Mouse (Mus musculus): ENCODE measurements at regions not wholly inside any gene's neighbourhood (a gene's known extent, or its start where the extent isn't known, plus 50 kb on each side); places are given as distances from the start of the nearest gene placed in this dataset.

GRCm38 (mm10) chr9:115465326-115465725, 155.1 kb upstream of the Stt3b start:
- Histone ChIP-seq H3K4me1 (ENCODE audit: control insufficient read depth, insufficient read depth, low read length) (no peaks in the 10 kb centered on the region), H3K27ac (ENCODE audit: low read depth, low read length) (no peak overlapping the region), H3K27me3 (ENCODE audit: control insufficient read depth, insufficient read depth, low read length) (no peaks in the 10 kb centered on the region), H3K36me3 (ENCODE audit: control insufficient read depth, insufficient read depth, low read length) (no peaks in the 10 kb centered on the region), H3K4me3 (ENCODE audit: low read depth, low read length) (no peak overlapping the region), H3K9me3 (replicated peaks; ENCODE audit: control insufficient read depth, low read length) (no peaks in the 10 kb centered on the region), H3K9ac (ENCODE audit: low read depth, low read length) (no peak overlapping the region), H3K4me2 (no peak overlapping the region)
- ATAC-seq (replicated peaks; ENCODE audit: insufficient number of reproducible peaks, low FRiP score, low TSS enrichment), result no peak
- WGBS (ENCODE audit: insufficient replicate concordance), result 84% methylated on average over 10 of the region's 10 CpGs

GRCm38 (mm10) chr9:115468641-115469040, 158.4 kb upstream of the Stt3b start:
- no peaks in the 10 kb centered on the region for H3K9me3 ChIP-seq (replicated peaks; ENCODE audit: control insufficient read depth, low read length)
- ATAC-seq (replicated peaks; ENCODE audit: insufficient number of reproducible peaks, low FRiP score, low TSS enrichment), result no peak
- no peaks in the 10 kb centered on the region for H3K36me3 ChIP-seq (ENCODE audit: control insufficient read depth, insufficient read depth, low read length)
- no peak overlapping the region for H3K9ac ChIP-seq (ENCODE audit: low read depth, low read length)
- no peak overlapping the region for H3K4me2 ChIP-seq
- H3K4me1 ChIP-seq (ENCODE audit: control insufficient read depth, insufficient read depth, low read length), result no peaks in the 10 kb centered on the region
- 86% methylated on average over 2 of the region's 2 CpGs for WGBS (ENCODE audit: insufficient replicate concordance)
- no peak overlapping the region for H3K27ac ChIP-seq (ENCODE audit: low read depth, low read length)
- H3K4me3 ChIP-seq (ENCODE audit: low read depth, low read length), result no peak overlapping the region
- no peaks in the 10 kb centered on the region for H3K27me3 ChIP-seq (ENCODE audit: control insufficient read depth, insufficient read depth, low read length)

- WGBS (ENCODE audit: insufficient replicate concordance), result 86% methylated on average over 6 of the region's 6 CpGs
- no peak for ATAC-seq (replicated peaks; ENCODE audit: insufficient number of reproducible peaks, low FRiP score, low TSS enrichment)
Observed at GRCm38 (mm10) chr9:115471582-115471981, 161.4 kb upstream of the Stt3b start.

GRCm38 (mm10) chr9:115473037-115473436, 162.8 kb upstream of the Stt3b start:
- Histone ChIP-seq H3K27ac (ENCODE audit: low read depth, low read length) (no peak overlapping the region), H3K27me3 (ENCODE audit: control insufficient read depth, insufficient read depth, low read length) (no peaks in the 10 kb centered on the region), H3K4me3 (ENCODE audit: low read depth, low read length) (no peak overlapping the region), H3K4me2 (no peak overlapping the region), H3K36me3 (ENCODE audit: control insufficient read depth, insufficient read depth, low read length) (no peaks in the 10 kb centered on the region), H3K9ac (ENCODE audit: low read depth, low read length) (no peak overlapping the region), H3K9me3 (replicated peaks; ENCODE audit: control insufficient read depth, low read length) (no peaks in the 10 kb centered on the region; the same call in 1 of the 2 replicates), H3K4me1 (ENCODE audit: control insufficient read depth, insufficient read depth, low read length) (no peaks in the 10 kb centered on the region)
- WGBS (ENCODE audit: insufficient replicate concordance), result 76% methylated on average over 3 of the region's 3 CpGs
- ATAC-seq (replicated peaks; ENCODE audit: insufficient number of reproducible peaks, low FRiP score, low TSS enrichment), result no peak

More at GRCm38 (mm10) chr9:115471582-115471981, 161.4 kb upstream of the Stt3b start:
- no peak overlapping the region for H3K9ac ChIP-seq (ENCODE audit: low read depth, low read length)
- no peaks in the 10 kb centered on the region for H3K27me3 ChIP-seq (ENCODE audit: control insufficient read depth, insufficient read depth, low read length)
- no peaks in the 10 kb centered on the region for H3K36me3 ChIP-seq (ENCODE audit: control insufficient read depth, insufficient read depth, low read length)
- H3K4me1 ChIP-seq (ENCODE audit: control insufficient read depth, insufficient read depth, low read length), result no peaks in the 10 kb centered on the region
- no peak overlapping the region for H3K4me2 ChIP-seq
- H3K9me3 ChIP-seq (replicated peaks; ENCODE audit: control insufficient read depth, low read length), result no peaks in the 10 kb centered on the region; the same call in 1 of the 2 replicates
- H3K4me3 ChIP-seq (ENCODE audit: low read depth, low read length), result no peak overlapping the region
- no peak overlapping the region for H3K27ac ChIP-seq (ENCODE audit: low read depth, low read length)

GRCm38 (mm10) chr9:115473847-115474246, 163.6 kb upstream of the Stt3b start:
- Histone ChIP-seq H3K9me3 (replicated peaks; ENCODE audit: control insufficient read depth, low read length) (no peaks in the 10 kb centered on the region; the same call in 1 of the 2 replicates), H3K4me3 (ENCODE audit: low read depth, low read length) (no peak overlapping the region), H3K36me3 (ENCODE audit: control insufficient read depth, insufficient read depth, low read length) (no peaks in the 10 kb centered on the region), H3K27ac (ENCODE audit: low read depth, low read length) (no peak overlapping the region), H3K27me3 (ENCODE audit: control insufficient read depth, insufficient read depth, low read length) (no peaks in the 10 kb centered on the region), H3K4me2 (no peak overlapping the region), H3K9ac (ENCODE audit: low read depth, low read length) (no peak overlapping the region), H3K4me1 (ENCODE audit: control insufficient read depth, insufficient read depth, low read length) (peaks cover 2% of the 10 kb centered on the region; the same call in 1 of the 2 replicates)
- no peak for ATAC-seq (replicated peaks; ENCODE audit: insufficient number of reproducible peaks, low FRiP score, low TSS enrichment)
- 78% methylated on average over 5 of the region's 5 CpGs for WGBS (ENCODE audit: insufficient replicate concordance)

- Histone ChIP-seq H3K9ac (ENCODE audit: low read depth, low read length) (no peak overlapping the region), H3K4me3 (ENCODE audit: low read depth, low read length) (no peak overlapping the region), H3K27me3 (ENCODE audit: control insufficient read depth, insufficient read depth, low read length) (no peaks in the 10 kb centered on the region), H3K4me2 (no peak overlapping the region), H3K36me3 (ENCODE audit: control insufficient read depth, insufficient read depth, low read length) (no peaks in the 10 kb centered on the region), H3K9me3 (replicated peaks; ENCODE audit: control insufficient read depth, low read length) (no peaks in the 10 kb centered on the region; the same call in 1 of the 2 replicates), H3K4me1 (ENCODE audit: control insufficient read depth, insufficient read depth, low read length) (peaks cover 4% of the 10 kb centered on the region), H3K27ac (ENCODE audit: low read depth, low read length) (no peak overlapping the region)
- WGBS (ENCODE audit: insufficient replicate concordance), result 84% methylated on average over 8 of the region's 8 CpGs
- ATAC-seq (replicated peaks; ENCODE audit: insufficient number of reproducible peaks, low FRiP score, low TSS enrichment), result no peak
Observed at GRCm38 (mm10) chr9:115474342-115474741, 164.1 kb upstream of the Stt3b start.

GRCm38 (mm10) chr9:115476205-115476604, 166.0 kb upstream of the Stt3b start:
- Histone ChIP-seq H3K4me2 (no peak overlapping the region), H3K36me3 (ENCODE audit: control insufficient read depth, insufficient read depth, low read length) (no peaks in the 10 kb centered on the region), H3K9ac (ENCODE audit: low read depth, low read length) (no peak overlapping the region), H3K27me3 (ENCODE audit: control insufficient read depth, insufficient read depth, low read length) (no peaks in the 10 kb centered on the region), H3K9me3 (replicated peaks; ENCODE audit: control insufficient read depth, low read length) (no peaks in the 10 kb centered on the region; the same call in 1 of the 2 replicates), H3K4me1 (ENCODE audit: control insufficient read depth, insufficient read depth, low read length) (peaks cover 7% of the 10 kb centered on the region), H3K4me3 (ENCODE audit: low read depth, low read length) (no peak overlapping the region), H3K27ac (ENCODE audit: low read depth, low read length) (no peak overlapping the region)
- ATAC-seq (replicated peaks; ENCODE audit: insufficient number of reproducible peaks, low FRiP score, low TSS enrichment), result no peak
- 72% methylated on average over 17 of the region's 17 CpGs for WGBS (ENCODE audit: insufficient replicate concordance)

- H3K4me2 ChIP-seq, result no peak overlapping the region
- H3K36me3 ChIP-seq (ENCODE audit: control insufficient read depth, insufficient read depth, low read length), result no peaks in the 10 kb centered on the region
- H3K4me3 ChIP-seq (ENCODE audit: low read depth, low read length), result no peak overlapping the region
- H3K9me3 ChIP-seq (replicated peaks; ENCODE audit: control insufficient read depth, low read length), result no peaks in the 10 kb centered on the region; the same call in 1 of the 2 replicates
- no peaks in the 10 kb centered on the region for H3K27me3 ChIP-seq (ENCODE audit: control insufficient read depth, insufficient read depth, low read length)
- 88% methylated on average over 6 of the region's 6 CpGs for WGBS (ENCODE audit: insufficient replicate concordance)
- peaks cover 7% of the 10 kb centered on the region for H3K4me1 ChIP-seq (ENCODE audit: control insufficient read depth, insufficient read depth, low read length)
- no peak overlapping the region for H3K9ac ChIP-seq (ENCODE audit: low read depth, low read length)
- no peak overlapping the region for H3K27ac ChIP-seq (ENCODE audit: low read depth, low read length)
- ATAC-seq (replicated peaks; ENCODE audit: insufficient number of reproducible peaks, low FRiP score, low TSS enrichment), result no peak
Observed at GRCm38 (mm10) chr9:115477556-115478220, 167.5 kb upstream of the Stt3b start.

GRCm38 (mm10) chr9:115478946-115479345, 168.7 kb upstream of the Stt3b start:
- WGBS (ENCODE audit: insufficient replicate concordance), result 63% methylated on average over 3 of the region's 3 CpGs
- no peak for ATAC-seq (replicated peaks; ENCODE audit: insufficient number of reproducible peaks, low FRiP score, low TSS enrichment)
- no peak overlapping the region for H3K27ac ChIP-seq (ENCODE audit: low read depth, low read length)
- no peaks in the 10 kb centered on the region for H3K36me3 ChIP-seq (ENCODE audit: control insufficient read depth, insufficient read depth, low read length)
- no peak overlapping the region for H3K9ac ChIP-seq (ENCODE audit: low read depth, low read length)
- H3K9me3 ChIP-seq (replicated peaks; ENCODE audit: control insufficient read depth, low read length), result no peaks in the 10 kb centered on the region; the same call in 1 of the 2 replicates
- no peaks in the 10 kb centered on the region for H3K27me3 ChIP-seq (ENCODE audit: control insufficient read depth, insufficient read depth, low read length)
- no peak overlapping the region for H3K4me2 ChIP-seq
- H3K4me3 ChIP-seq (ENCODE audit: low read depth, low read length), result no peak overlapping the region
- H3K4me1 ChIP-seq (ENCODE audit: control insufficient read depth, insufficient read depth, low read length), result peaks cover 7% of the 10 kb centered on the region

All from heart, embryonic 11.5 days (tissue).